Mouse (Mus musculus): ENCODE measurements around the gene Dcpp2.

The Dcpp2 gene

GRCm38 (mm10) chr17:23925090-23925493 lies 44.4 kb downstream of the Dcpp2 start:
- DNase-seq (ENCODE audit: extremely low read depth, low read depth, low spot score) = no peak

- DNase-seq (ENCODE audit: extremely low read depth, low read depth, low spot score) = no peak
These were observed 50.5 kb downstream of the Dcpp2 start for GRCm38 (mm10) chr17:23931157-23931556.

- no peak for DNase-seq (ENCODE audit: extremely low read depth, low read depth, low spot score)
These were observed 60.7 kb downstream of the Dcpp2 start, which contains the start of gene Sbp for GRCm38 (mm10) chr17:23941372-23941771. TSS of gene Sbp (plus strand) at chr17:23941672.

- DNase-seq (ENCODE audit: extremely low read depth, low read depth, low spot score) = peak; percentile 33
These were observed 66.8 kb downstream of the Dcpp2 start for GRCm38 (mm10) chr17:23947486-23947885.

GRCm38 (mm10) chr17:23949068-23949467 lies 68.4 kb downstream of the Dcpp2 start:
- no peak for DNase-seq (ENCODE audit: extremely low read depth, low read depth, low spot score)
